Mouse (Mus musculus): ENCODE data around the gene Cchcr1. TPM values are rescaled to one million over a fixed set of nuclear protein-coding genes. Genes with fewer than 3 reads are reported as not detected.

Gene Cchcr1
- total RNA-seq, 2 experiments from 2014 or later: 14.5 to 17.1 TPM

GRCm38 (mm10) chr17:35517526-35517925 is 626 bp downstream of the Cchcr1 start:
- Histone ChIP-seq H3K27ac (no peak overlapping the region), H3K4me3 (peak overlapping the region; percentile 64)
- DNase-seq (ENCODE audit: extremely low spot score in 1 of 2, low spot score in 2 of 2): no peak
- TF ChIP-seq CTCF (IDR thresholded peaks at IDR 0.05): no peak
- intact Hi-C loops (cut with DNase I): loop anchor here (2.0 kb wide), 1 partner anchor 17 kb away; no protein-coding TSS in a partner anchor

DNA sequence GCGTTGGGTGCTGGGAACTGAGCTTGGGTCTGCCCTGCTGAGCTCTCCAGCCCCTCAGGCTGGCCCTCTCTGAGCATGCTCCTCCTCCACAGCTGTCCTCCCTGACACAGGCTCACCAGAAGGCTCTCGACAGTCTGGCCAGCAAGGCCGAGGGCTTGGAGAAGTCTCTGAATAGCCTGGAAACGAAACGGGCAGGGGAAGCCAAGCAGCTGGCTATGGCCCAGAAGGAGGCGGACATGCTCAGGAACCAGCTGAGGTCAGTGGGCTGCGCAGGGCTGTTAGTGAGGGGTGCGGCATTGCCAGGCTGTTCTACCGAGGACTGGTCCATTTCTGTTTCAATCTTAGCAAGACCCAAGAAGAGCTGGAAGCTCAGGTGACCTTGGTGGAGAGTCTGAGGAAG is 7.5 kb downstream of the Cchcr1 start:
- TF ChIP-seq CTCF (IDR thresholded peaks at IDR 0.05): no peak
- no peak for DNase-seq (ENCODE audit: extremely low spot score in 1 of 2, low spot score in 2 of 2)
- intact Hi-C loops (cut with DNase I): no loop called here
- no peak overlapping the region for H3K4me3 ChIP-seq
- H3K27ac ChIP-seq: no peak overlapping the region

DNA sequence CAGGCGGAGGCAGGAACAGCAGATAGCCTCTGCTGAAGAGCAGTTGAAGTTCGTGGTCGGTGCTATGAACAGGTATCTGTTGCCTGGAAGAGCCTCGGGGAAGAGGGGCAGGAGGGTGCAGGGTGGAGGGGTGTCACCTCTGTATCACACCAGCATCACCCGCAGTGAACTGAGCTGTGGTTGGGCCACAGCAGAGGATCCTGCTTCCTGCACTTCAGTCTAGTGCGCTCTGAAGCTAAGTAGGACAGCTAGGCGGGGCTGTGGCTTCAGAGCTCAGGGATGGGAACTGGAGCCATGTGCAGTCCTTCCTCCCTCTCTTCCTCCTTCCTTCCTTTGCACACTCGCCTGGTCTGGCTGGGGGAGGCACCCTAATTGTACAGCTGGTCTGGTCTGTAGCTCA is 9.7 kb downstream of the Cchcr1 start:
- TF ChIP-seq CTCF (IDR thresholded peaks at IDR 0.05): no peak
- no peak for DNase-seq (ENCODE audit: extremely low spot score in 1 of 2, low spot score in 2 of 2)
- no peak overlapping the region for H3K27ac ChIP-seq
- H3K4me3 ChIP-seq: no peak overlapping the region
- intact Hi-C loops (cut with DNase I): no loop called here

DNA sequence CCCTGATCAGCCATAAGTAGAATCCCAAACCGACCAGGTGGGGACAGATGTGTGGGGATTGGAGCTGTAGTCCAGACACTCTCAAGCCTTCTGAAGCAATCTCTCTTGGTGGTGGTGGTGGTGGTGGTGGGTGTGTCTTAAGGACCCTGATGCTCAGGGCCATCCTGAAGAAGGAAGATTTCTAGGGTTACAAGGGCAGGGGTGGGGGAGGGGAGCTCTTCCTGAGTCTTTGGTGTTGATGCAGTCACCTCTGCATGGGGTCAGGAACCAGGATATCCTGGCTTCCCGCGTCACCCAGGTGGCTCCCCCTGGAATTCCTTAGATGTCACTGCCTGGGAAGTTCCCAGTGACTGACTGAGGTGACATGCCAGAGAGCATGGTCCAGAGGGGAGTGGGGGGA is 15.5 kb downstream of the Cchcr1 start:
- Histone ChIP-seq H3K4me3 (no peak overlapping the region), H3K27ac (no peak overlapping the region)
- intact Hi-C loops (cut with DNase I): loop anchor here (1.0 kb wide), 1 partner anchor 48 kb away; no protein-coding TSS in a partner anchor
- DNase-seq (ENCODE audit: extremely low spot score in 1 of 2, low spot score in 2 of 2): no peak
- TF ChIP-seq CTCF (IDR thresholded peaks at IDR 0.05): no peak

DNA sequence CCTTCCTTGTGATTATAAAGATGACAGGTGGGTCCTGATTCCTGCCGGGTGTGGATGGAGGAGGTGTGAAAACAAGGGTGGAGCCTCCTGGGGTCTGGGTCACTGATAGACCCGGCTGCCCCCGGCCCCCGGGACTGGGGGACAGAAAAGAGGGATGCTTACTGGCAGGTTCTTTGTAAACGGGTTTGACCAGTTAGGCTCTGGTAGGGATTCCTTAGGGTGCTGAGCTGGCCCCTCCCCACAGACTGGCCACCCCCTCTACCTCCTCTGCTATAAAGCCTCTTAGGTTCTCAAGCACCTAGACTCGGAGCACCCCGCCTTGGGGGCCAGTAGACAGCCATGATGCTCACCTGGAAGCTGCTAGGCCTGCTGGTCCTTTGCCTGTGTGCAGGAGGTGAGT is 16.0 kb downstream of the Cchcr1 start, which contains the start of gene Psors1c2:
Gene Psors1c2 (plus strand): TSS at position 301 of the 400 bp plus-strand sequence.
- intact Hi-C loops (cut with DNase I): loop anchor here (1.0 kb wide), 1 partner anchor 49 kb away; no protein-coding TSS in a partner anchor
- no peak for DNase-seq (ENCODE audit: extremely low spot score in 1 of 2, low spot score in 2 of 2)
- TF ChIP-seq CTCF (IDR thresholded peaks at IDR 0.05): no peak
- Histone ChIP-seq H3K4me3 (no peak within 1 kb of the TSS), H3K27ac (no peak within 1 kb of the TSS; the same call in 1 of the 2 replicates)

DNA sequence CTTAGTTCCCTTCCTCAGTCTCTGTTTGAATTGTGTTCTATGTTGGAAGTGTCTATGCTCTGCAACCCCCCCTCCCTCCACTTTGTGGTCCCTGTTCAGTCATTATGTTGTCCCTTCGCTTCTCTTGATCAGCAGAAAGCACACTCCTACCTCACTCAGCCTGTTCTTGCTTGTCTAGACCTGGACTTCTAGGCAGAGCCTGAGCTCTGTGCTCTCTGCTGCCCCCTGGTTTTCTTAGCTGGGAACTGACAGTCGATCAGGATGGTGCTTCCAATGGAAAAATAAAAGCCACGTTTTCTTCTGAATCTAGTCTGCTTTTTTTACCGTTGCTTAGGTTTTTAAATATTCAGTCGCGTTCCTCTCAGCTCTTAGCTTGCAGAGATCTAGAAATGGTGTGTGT is 17.4 kb downstream of the Cchcr1 start:
- intact Hi-C loops (cut with DNase I): loop anchor here (2.0 kb wide), 1 partner anchor 18 kb away; the partner anchor contains the start of genes Cchcr1 and Tcf19
- peak overlapping the region; percentile 87 for H3K27ac ChIP-seq
- peak overlapping the region; percentile 1; the same call in 1 of the 2 replicates for H3K4me3 ChIP-seq
- peak; percentile 95 for TF ChIP-seq CTCF (IDR thresholded peaks at IDR 0.05)
- DNase-seq (ENCODE audit: extremely low spot score in 1 of 2, low spot score in 2 of 2): peak; percentile 79 to 80

DNA sequence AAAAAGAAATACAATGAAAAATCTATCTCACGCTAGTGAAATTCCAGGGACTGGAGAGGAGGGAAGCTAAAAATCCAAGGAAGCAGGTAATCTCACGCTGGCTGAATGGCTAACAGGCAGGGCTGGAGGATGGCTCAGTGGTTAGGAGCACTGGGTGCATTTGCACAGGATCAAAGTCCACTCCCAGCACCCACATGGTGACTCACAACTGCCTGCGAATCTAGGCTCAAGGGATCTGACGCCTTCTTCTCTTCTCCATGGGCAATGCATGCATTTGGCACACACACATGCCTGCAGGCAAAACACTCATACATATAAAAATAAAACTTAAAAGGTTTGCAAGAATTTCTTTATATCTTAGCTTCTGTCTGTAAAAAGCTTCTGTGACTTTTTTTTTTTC is 20.5 kb downstream of the Cchcr1 start:
- Histone ChIP-seq H3K4me3 (no peak overlapping the region), H3K27ac (no peak overlapping the region)
- DNase-seq (ENCODE audit: extremely low spot score in 1 of 2, low spot score in 2 of 2): no peak
- intact Hi-C loops (cut with DNase I): no loop called here
- no peak for TF ChIP-seq CTCF (IDR thresholded peaks at IDR 0.05)

GRCm38 (mm10) chr17:35538476-35538875 is 21.6 kb downstream of the Cchcr1 start:
- H3K27ac ChIP-seq: no peak overlapping the region
- intact Hi-C loops (cut with DNase I): no loop called here
- DNase-seq (ENCODE audit: extremely low spot score in 1 of 2, low spot score in 2 of 2): no peak
- no peak overlapping the region for H3K4me3 ChIP-seq
- no peak for TF ChIP-seq CTCF (IDR thresholded peaks at IDR 0.05)

DNA sequence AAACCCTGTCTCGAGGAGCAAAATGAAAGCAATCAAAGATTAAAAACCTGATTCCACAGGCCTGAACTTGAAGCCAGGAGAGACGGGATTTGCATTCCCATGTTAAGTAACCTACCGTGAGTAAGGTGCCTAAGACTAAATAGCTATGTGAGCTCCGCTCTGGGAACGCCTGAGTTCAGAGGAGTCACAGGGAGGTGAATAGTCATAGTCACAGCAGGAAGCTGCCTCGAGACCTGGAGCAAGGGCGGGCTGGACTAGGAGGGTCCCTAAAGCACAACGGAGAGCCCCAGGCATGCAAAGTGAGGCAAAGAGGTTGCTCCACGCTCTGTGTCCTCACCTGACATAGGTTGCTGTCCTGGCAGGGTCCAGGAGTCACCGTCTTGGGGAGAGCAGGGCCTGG is 22.6 kb downstream of the Cchcr1 start:
- intact Hi-C loops (cut with DNase I): no loop called here
- no peak overlapping the region for H3K4me3 ChIP-seq
- no peak for DNase-seq (ENCODE audit: extremely low spot score in 1 of 2, low spot score in 2 of 2)
- H3K27ac ChIP-seq: no peak overlapping the region
- no peak for TF ChIP-seq CTCF (IDR thresholded peaks at IDR 0.05)

DNA sequence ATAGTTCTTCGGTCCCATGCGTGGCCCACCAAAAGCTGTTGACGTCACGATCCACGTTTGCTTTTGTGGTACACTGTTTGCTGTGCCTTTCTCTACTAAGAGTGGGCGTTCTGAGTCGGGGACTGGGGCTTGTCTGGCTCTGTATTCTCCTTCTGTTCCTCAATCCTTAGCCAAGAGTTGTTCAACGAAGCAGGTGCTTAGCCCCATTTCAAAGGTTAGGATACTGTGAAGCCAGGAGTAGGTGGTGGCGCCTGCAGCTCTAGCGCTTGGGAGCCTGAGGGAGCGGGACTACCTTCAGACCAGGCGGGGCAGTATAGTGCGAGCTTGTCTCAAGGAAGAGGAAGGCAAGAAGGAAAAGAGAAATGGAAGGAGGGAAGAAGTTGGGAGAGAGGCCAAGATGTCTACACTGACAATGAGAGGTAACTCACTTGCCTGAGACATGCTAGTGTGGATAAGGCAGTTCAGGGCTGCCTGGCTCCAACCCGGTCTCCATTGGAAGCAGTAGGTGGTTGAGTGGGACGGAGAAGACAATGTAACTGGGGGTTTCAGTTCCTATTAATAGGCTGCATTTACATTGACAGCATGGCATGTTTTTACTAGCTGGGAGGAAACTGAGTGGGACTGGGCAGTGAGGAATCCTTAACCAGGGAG is 26.0 kb downstream of the Cchcr1 start:
- Histone ChIP-seq H3K27ac (peak overlapping the region; percentile 67), H3K4me3 (peak overlapping the region; percentile 15; the same call in 1 of the 2 replicates)
- no peak for TF ChIP-seq CTCF (IDR thresholded peaks at IDR 0.05)

GRCm38 (mm10) chr17:35543412-35543861 is 26.5 kb downstream of the Cchcr1 start:
- TF ChIP-seq CTCF (IDR thresholded peaks at IDR 0.05): no peak
- no peak for DNase-seq (ENCODE audit: extremely low spot score in 1 of 2, low spot score in 2 of 2)
- intact Hi-C loops (cut with DNase I): no loop called here
- peak overlapping the region; percentile 67 for H3K27ac ChIP-seq
- peak overlapping the region; percentile 15; the same call in 1 of the 2 replicates for H3K4me3 ChIP-seq

More for the DNA sequence above, 26.0 kb downstream of the Cchcr1 start:
- no peak for DNase-seq (ENCODE audit: extremely low spot score in 1 of 2, low spot score in 2 of 2)
- intact Hi-C loops (cut with DNase I): no loop called here

- no peak for TF ChIP-seq CTCF (IDR thresholded peaks at IDR 0.05)
- Histone ChIP-seq H3K27ac (peak overlapping the region; percentile 67), H3K4me3 (no peak overlapping the region; the same call in 1 of the 2 replicates)
- DNase-seq (ENCODE audit: extremely low spot score in 1 of 2, low spot score in 2 of 2): no peak
- intact Hi-C loops (cut with DNase I): no loop called here
These were observed 27.1 kb downstream of the Cchcr1 start for GRCm38 (mm10) chr17:35544001-35544400.

DNA sequence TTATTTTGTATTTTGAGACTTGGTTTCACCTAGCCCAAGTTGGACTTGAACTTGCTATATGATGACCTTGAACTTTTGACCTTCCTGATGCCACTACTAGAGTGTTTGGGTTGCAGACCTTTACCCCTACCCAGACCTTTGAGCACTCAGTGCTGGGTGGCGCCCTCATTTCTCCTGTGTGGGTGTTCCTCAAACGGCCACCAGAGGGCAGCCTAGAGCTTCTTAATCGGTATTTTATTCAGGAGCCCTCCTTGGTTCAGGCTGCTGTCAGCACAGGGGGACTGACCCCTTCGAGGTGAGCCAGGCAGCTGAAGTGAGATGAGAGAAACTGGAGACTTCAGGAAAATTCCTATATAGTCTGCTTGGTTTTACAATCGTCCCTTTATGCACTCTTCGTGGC is 27.8 kb downstream of the Cchcr1 start:
- no peak overlapping the region for H3K4me3 ChIP-seq
- peak; percentile 44 to 62 for DNase-seq (ENCODE audit: extremely low spot score in 1 of 2, low spot score in 2 of 2)
- peak; percentile 95 for TF ChIP-seq CTCF (IDR thresholded peaks at IDR 0.05)
- intact Hi-C loops (cut with DNase I): no loop called here
- no peak overlapping the region for H3K27ac ChIP-seq

All from left cerebral cortex, adult 2 months (tissue).